Mouse (Mus musculus) limb, embryonic 15.5 days (tissue): ENCODE data around the gene Adat3. TPM values are rescaled to one million over a fixed set of nuclear protein-coding genes. Genes with fewer than 3 reads are reported as not detected.

ENCODE experiments used
- ATAC-seq: fragments of 200-750 bp; cut with Nextera tagmentation; 2 replicates; pipeline ENCODE4 v1.8.0; 2017; ENCODE audit warnings: low read depth, moderate TSS enrichment; ENCODE audit not compliant: insufficient number of reproducible peaks, low FRiP score, low TSS enrichment
- H3K27ac ChIP-seq: fragments of 300-500 bp; sonication (generic); 2 replicates; pipeline ENCODE4 v1.5.1; 2015; ENCODE audit warnings: moderate library complexity, mild to moderate bottlenecking, inconsistent platforms
- H3K27me3 ChIP-seq: fragments of 300-500 bp; sonication (generic); 2 replicates; pipeline ENCODE4 v1.6.1; 2015; ENCODE audit warnings: inconsistent platforms
- H3K36me3 ChIP-seq: fragments of 300-500 bp; sonication (generic); 2 replicates; pipeline ENCODE4 v1.6.1; 2015; ENCODE audit warnings: inconsistent platforms
- H3K4me1 ChIP-seq: fragments of 300-500 bp; sonication (generic); 2 replicates; pipeline ENCODE4 v1.6.1; 2015; ENCODE audit warnings: inconsistent platforms
- H3K4me2 ChIP-seq: fragments of 300-500 bp; sonication (generic); 2 replicates; pipeline ENCODE4 v1.6.1; 2015; ENCODE audit warnings: mild to moderate bottlenecking, inconsistent platforms
- H3K4me3 ChIP-seq: fragments of 300-500 bp; sonication (generic); 2 replicates; pipeline ENCODE4 v1.5.1; 2015; ENCODE audit warnings: mild to moderate bottlenecking, inconsistent platforms
- H3K9ac ChIP-seq: fragments of 300-500 bp; sonication (generic); 2 replicates; pipeline ENCODE4 v1.6.1; 2015; ENCODE audit warnings: inconsistent platforms
- H3K9me3 ChIP-seq: fragments of 300-500 bp; sonication (generic); 2 replicates; pipeline ENCODE4 v1.6.1; 2016; ENCODE audit warnings: inconsistent platforms
- WGBS: fragments of 180-500 bp; shearing (Covaris S2); methylation state at CpG from one replicate; pipeline ENCODE4 v1.1.7; 2015; 5-methylcytosine and 5-hydroxymethylcytosine counted together
- polyA plus RNA-seq: library from polyadenylated mRNA; unstranded; fragments of >200 nt; fragmentation: Nextera tagmentation; extraction: Ambion mirVana; gene quantifications from 2 replicates; pipeline ENCODE4 v1.2.1, GENCODE M21; 2015

The Adat3 gene
- polyA plus RNA-seq, 1 experiment from 2014 or later = 6.4 TPM

DNA sequence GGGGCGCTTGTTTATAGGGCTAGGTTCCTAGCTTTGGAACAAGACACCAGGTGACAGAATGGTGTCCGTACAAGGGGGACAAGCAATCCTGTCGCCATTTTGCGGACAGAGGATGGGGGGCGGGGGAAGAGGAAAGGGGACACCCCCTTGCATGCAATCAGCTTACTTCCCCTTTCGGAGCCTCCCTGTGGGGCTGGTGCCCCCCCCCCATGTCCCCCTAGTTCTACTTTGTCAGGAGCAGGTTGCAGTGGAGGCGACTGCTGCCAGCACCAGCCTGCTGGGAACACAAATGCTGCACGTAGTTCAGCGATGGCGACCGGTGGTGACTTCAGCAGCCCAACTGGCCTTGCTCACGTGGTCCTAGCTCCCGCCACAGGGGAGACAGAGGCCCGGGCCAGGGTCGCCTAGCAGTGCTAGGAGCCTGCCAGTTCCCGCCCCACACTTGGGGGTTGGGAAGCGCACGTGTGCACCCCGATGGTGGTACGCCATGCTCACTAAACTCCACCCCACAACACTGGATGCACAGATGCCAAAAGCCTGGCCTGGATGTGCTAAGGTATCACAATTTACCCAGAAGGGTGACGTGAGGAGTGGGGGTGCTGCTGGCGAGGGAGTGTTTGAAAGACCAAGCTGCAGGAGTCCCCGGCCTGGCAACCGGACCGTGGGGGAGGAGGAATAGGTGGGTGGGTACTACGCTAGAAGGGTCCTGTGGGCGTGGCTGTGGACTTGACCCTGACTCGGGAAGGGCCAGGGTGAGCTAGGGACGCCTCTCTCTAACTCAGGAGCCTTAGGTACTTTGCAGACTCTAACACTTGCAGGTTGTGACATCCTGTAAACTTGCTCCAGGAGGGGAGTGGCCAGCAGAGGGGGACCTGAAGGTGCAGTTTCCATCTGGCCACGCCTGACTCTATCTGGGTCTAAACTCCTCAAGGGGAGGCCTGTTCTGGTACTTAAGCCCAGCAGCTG is 31.5 kb upstream of the Adat3 start:
- Histone ChIP-seq H3K9me3 (no peaks in the 10 kb centered on the region), H3K36me3 (peaks cover 23% of the 10 kb centered on the region), H3K4me3 (peak overlapping the region; percentile 14; the same call in 1 of the 2 replicates), H3K27ac (peak overlapping the region; percentile 68), H3K9ac (peak overlapping the region; percentile 21), H3K4me2 (peak overlapping the region; percentile 43), H3K4me1 (peaks cover 73% of the 10 kb centered on the region), H3K27me3 (no peaks in the 10 kb centered on the region)
- 20% methylated on average over 30 of the region's 30 CpGs for WGBS
- peak; percentile 12; the same call in 1 of the 2 replicates for ATAC-seq

GRCm38 (mm10) chr10:80572477-80572876 is 30.2 kb upstream of the Adat3 start:
- H3K9me3 ChIP-seq = no peaks in the 10 kb centered on the region
- ATAC-seq = no peak
- H3K4me2 ChIP-seq = no peak overlapping the region
- 74% methylated on average over 2 of the region's 2 CpGs for WGBS
- H3K27me3 ChIP-seq = no peaks in the 10 kb centered on the region
- no peak overlapping the region for H3K4me3 ChIP-seq
- H3K36me3 ChIP-seq = peaks cover 18% of the 10 kb centered on the region
- H3K9ac ChIP-seq = no peak overlapping the region
- H3K4me1 ChIP-seq = peaks cover 71% of the 10 kb centered on the region
- 0 out of 2 replicates have a peak overlapping the region, but pooled peaks have one; percentile 33 for H3K27ac ChIP-seq

DNA sequence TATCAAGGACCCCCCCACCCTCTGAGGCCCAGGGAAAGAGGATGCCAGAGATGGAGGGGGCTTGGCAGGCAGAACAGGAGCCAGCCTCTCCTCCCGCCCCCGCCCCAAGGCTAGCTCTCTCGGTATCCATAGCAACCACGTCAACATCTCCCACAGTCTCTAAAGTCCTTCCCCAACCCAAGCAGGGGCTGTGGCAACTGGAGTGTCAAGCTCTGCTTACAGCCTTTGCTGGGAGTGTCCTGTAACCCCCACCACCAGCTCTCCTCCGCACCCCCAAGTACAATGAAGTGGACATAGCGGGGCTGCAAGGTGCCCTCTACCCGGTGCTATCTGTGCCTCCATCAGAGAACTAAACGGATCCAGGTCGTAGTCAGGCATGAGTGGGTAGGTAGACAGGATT is 28.7 kb upstream of the Adat3 start:
- peaks cover 80% of the 10 kb centered on the region for H3K4me1 ChIP-seq
- H3K9ac ChIP-seq = no peak overlapping the region
- no peaks in the 10 kb centered on the region for H3K9me3 ChIP-seq
- 59% methylated on average over 9 of the region's 9 CpGs for WGBS
- H3K4me3 ChIP-seq = no peak overlapping the region
- H3K4me2 ChIP-seq = no peak overlapping the region
- no peak for ATAC-seq
- no peaks in the 10 kb centered on the region for H3K27me3 ChIP-seq
- peak overlapping the region; percentile 52; the same call in 1 of the 2 replicates for H3K27ac ChIP-seq
- peaks cover 4% of the 10 kb centered on the region; the same call in 1 of the 2 replicates for H3K36me3 ChIP-seq

DNA sequence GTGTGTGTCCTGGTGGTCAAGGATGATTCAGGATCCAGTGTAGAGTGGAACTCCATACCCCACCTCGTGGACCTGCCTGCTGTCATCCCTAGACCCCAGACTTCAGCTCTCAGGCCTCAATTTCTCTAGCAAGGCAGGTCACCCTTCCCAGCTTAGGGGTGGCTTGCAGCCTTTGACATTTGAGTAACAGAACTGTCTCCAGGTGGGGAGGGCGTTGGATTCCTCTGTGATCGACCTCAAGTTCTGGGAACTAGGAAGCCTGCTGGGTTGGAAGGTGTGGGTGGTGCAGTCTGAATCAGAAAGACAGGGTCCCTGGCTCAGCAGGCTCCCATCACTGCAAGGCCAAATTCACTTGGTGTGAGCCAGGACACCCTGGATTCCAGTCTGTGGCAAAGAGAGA is 27.8 kb upstream of the Adat3 start:
- H3K36me3 ChIP-seq = no peaks in the 10 kb centered on the region
- no peak overlapping the region for H3K9ac ChIP-seq
- ATAC-seq = no peak
- no peaks in the 10 kb centered on the region for H3K27me3 ChIP-seq
- WGBS = 67% methylated on average over 3 of the region's 3 CpGs
- peaks cover 77% of the 10 kb centered on the region for H3K4me1 ChIP-seq
- H3K4me2 ChIP-seq = no peak overlapping the region
- H3K4me3 ChIP-seq = peak overlapping the region; percentile 90; the same call in 1 of the 2 replicates
- no peaks in the 10 kb centered on the region for H3K9me3 ChIP-seq
- no peak overlapping the region for H3K27ac ChIP-seq

- H3K4me3 ChIP-seq = peak overlapping the region; percentile 90
- no peak for ATAC-seq
- 13% methylated on average over 17 of the region's 17 CpGs for WGBS
- peaks cover 66% of the 10 kb centered on the region for H3K4me1 ChIP-seq
- H3K27me3 ChIP-seq = no peaks in the 10 kb centered on the region
- peak overlapping the region; percentile 95; the same call in 1 of the 2 replicates for H3K27ac ChIP-seq
- peak overlapping the region; percentile 91 for H3K4me2 ChIP-seq
- H3K36me3 ChIP-seq = peaks cover 2% of the 10 kb centered on the region; the same call in 1 of the 2 replicates
- H3K9ac ChIP-seq = peak overlapping the region; percentile 76
- no peaks in the 10 kb centered on the region for H3K9me3 ChIP-seq
These were observed 26.8 kb upstream of the Adat3 start for GRCm38 (mm10) chr10:80575925-80576324.

- peak overlapping the region; percentile 76 for H3K9ac ChIP-seq
These were observed 26.1 kb upstream of the Adat3 start for GRCm38 (mm10) chr10:80576351-80577194.

DNA sequence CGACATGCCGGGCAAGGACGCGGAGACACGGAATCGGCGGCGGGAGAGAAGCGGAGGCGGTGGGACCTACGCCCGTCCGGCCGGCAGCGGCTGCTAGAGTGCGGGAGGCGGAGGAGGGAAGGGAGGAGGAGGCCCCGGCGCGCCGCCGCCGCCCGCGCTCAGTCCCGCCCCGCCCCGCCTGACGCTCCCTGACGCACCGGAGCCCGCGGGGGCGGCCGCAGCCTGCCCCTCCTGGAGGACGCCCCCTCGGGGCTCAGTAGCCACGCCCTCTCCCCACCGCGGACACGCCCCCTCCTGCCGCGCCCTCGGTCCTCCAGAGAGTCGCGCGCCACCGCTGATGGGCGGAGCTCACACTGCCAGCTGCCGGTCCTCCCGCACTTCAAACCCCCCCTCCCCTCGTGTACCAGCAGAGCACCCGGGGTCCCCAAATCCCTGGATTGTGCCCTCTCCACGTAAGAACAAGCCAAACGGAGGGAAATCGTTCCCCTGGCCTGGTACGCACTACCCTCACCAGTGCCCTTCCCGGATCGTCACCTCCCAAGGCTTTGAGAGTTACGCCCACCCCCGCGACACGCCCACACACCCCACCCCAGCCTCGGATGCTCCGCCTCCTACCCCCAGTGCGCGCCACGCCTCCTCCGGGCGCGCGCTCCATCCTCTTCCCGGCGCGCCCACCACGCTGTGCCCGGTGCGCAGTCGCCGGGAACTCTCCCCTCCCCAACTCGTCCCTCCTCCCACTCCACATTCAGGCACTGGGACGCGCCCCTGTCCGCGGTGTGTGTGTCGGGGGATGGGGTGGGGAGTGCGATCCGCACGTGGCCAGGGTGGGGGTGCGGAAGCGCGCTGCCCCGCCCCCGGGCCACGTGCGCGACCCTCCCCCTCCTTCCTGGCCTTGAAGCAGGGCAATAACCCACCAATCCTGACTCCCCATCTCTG is 25.2 kb upstream of the Adat3 start, which contains the start of gene Klf16:
Gene Klf16, minus strand, starts transcription at position 127 of the 936 bp plus-strand sequence.
- H3K27ac ChIP-seq = peak within 1 kb of the TSS; percentile 95
- H3K9me3 ChIP-seq = no peaks in the 10 kb centered on the region
- ATAC-seq = peak; percentile 87
- H3K4me2 ChIP-seq = peak within 1 kb of the TSS; percentile 91
- H3K9ac ChIP-seq = peak within 1 kb of the TSS; percentile 76
- under 1% methylated on average over 66 of the region's 97 CpGs for WGBS
- peaks cover 52% of the 10 kb centered on the region for H3K4me1 ChIP-seq
- H3K27me3 ChIP-seq = no peaks in the 10 kb centered on the region
- peaks cover 8% of the 10 kb centered on the region for H3K36me3 ChIP-seq
- peak within 1 kb of the TSS; percentile 90 for H3K4me3 ChIP-seq

More at GRCm38 (mm10) chr10:80576351-80577194, 26.1 kb upstream of the Adat3 start:
- WGBS = under 1% methylated on average over 80 of the region's 96 CpGs
- Histone ChIP-seq H3K9me3 (no peaks in the 10 kb centered on the region), H3K36me3 (peaks cover 3% of the 10 kb centered on the region; the same call in 1 of the 2 replicates), H3K27ac (peak overlapping the region; percentile 95), H3K4me2 (peak overlapping the region; percentile 91), H3K4me1 (peaks cover 60% of the 10 kb centered on the region), H3K4me3 (peak overlapping the region; percentile 90), H3K27me3 (no peaks in the 10 kb centered on the region)
- no peak for ATAC-seq

- Histone ChIP-seq H3K36me3 (peaks cover 14% of the 10 kb centered on the region), H3K4me3 (peak overlapping the region; percentile 90), H3K9me3 (no peaks in the 10 kb centered on the region), H3K27me3 (no peaks in the 10 kb centered on the region), H3K27ac (peak overlapping the region; percentile 95), H3K9ac (peak overlapping the region; percentile 24; the same call in 1 of the 2 replicates), H3K4me1 (peaks cover 51% of the 10 kb centered on the region), H3K4me2 (peak overlapping the region; percentile 91)
- 0 out of 2 replicates have a peak, but pooled peaks have one; percentile 0 for ATAC-seq
- under 1% methylated on average over 29 of the region's 29 CpGs for WGBS
These were observed 24.4 kb upstream of the Adat3 start for GRCm38 (mm10) chr10:80578131-80578750.

DNA sequence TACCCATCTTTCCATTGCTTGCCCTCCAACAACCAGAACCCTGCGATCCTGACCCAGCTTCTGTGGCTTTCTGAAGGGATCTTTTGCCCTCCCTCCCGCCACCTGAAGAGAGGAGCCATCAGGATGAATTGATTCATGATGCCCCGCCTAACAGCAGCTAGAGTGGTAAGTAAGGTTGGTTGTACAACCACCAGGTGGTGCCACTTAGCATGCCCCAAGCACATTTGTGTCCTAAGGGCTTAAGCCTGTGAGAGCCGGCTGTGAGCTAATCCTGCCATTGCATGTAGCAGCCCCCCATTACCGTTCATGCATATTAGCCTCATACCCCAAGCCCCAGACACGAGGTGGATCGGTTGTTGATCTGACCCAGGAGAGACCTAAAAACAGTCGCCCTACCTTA is 23.8 kb upstream of the Adat3 start:
- H3K27ac ChIP-seq = peak overlapping the region; percentile 95
- peaks cover 49% of the 10 kb centered on the region for H3K4me1 ChIP-seq

DNA sequence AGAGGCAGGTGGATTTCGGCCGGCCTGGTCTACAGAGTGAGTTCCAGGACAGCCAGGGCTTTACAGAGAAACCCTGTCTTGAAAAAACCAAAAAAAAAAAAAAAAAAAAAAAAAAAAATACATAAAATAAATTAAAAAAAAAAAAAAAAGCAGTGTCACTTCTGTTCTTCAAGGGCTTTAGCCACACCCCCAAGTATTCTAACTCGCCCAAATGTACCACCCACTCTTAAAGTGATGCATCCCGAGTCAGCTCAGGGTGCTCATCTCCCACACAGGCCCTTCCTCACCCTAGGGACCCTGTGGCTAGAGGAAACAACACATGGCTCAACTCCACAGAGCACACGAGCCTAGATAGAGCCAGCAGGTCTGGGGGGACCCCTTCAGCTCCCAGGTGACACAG is 19.6 kb upstream of the Adat3 start:
- peaks cover 45% of the 10 kb centered on the region for H3K36me3 ChIP-seq
- no peak overlapping the region for H3K9ac ChIP-seq
- no peaks in the 10 kb centered on the region for H3K9me3 ChIP-seq
- no peaks in the 10 kb centered on the region for H3K27me3 ChIP-seq
- 81% methylated on average over 5 of the region's 5 CpGs for WGBS
- peaks cover 46% of the 10 kb centered on the region for H3K4me1 ChIP-seq
- no peak overlapping the region for H3K27ac ChIP-seq
- H3K4me3 ChIP-seq = no peak overlapping the region
- H3K4me2 ChIP-seq = no peak overlapping the region
- ATAC-seq = no peak

More for the DNA sequence above, 23.8 kb upstream of the Adat3 start:
- no peaks in the 10 kb centered on the region for H3K27me3 ChIP-seq
- no peak for ATAC-seq
- peaks cover 20% of the 10 kb centered on the region for H3K36me3 ChIP-seq
- H3K9me3 ChIP-seq = no peaks in the 10 kb centered on the region
- 6% methylated on average over 8 of the region's 8 CpGs for WGBS
- H3K4me2 ChIP-seq = peak overlapping the region; percentile 91
- H3K4me3 ChIP-seq = peak overlapping the region; percentile 90
- no peak overlapping the region for H3K9ac ChIP-seq
